Mouse (Mus musculus) lung, embryonic 14.5 days (tissue): Measurements from ENCODE around the gene Sox5. TPM values are rescaled to one million over a fixed set of nuclear protein-coding genes. Genes with fewer than 3 reads are reported as not detected.

Experiments
- ATAC-seq: fragments of 200-750 bp; cut with Nextera tagmentation; 2 replicates; pipeline ENCODE4 v1.8.0; 2017; ENCODE audit warnings: mild to moderate bottlenecking, moderate TSS enrichment, moderate library complexity; ENCODE audit not compliant: insufficient read depth
- DNase-seq: peaks from one replicate; pipeline ENCODE4 v3.0.0-alpha.2; 2015
- H3K27ac ChIP-seq: fragments of 300-500 bp; sonication (generic); 2 replicates; pipeline ENCODE4 v1.5.1; 2014; ENCODE audit warnings: low read depth, mild to moderate bottlenecking, moderate library complexity
- H3K27me3 ChIP-seq: fragments of 300-500 bp; sonication (generic); 2 replicates; pipeline ENCODE4 v1.6.1; 2014; ENCODE audit warnings: low read length, control low read depth; ENCODE audit not compliant: insufficient read depth
- H3K36me3 ChIP-seq: fragments of 300-500 bp; sonication (generic); 2 replicates; pipeline ENCODE4 v1.6.1; 2014; ENCODE audit warnings: control low read depth; ENCODE audit not compliant: insufficient read depth
- H3K4me1 ChIP-seq: fragments of 300-500 bp; sonication (generic); 2 replicates; pipeline ENCODE4 v1.6.1; 2014; ENCODE audit warnings: antibody characterized with exemption, control low read depth; ENCODE audit not compliant: insufficient read depth
- H3K4me2 ChIP-seq: fragments of 300-500 bp; sonication (generic); 2 replicates; pipeline ENCODE4 v1.6.1; 2014; ENCODE audit warnings: mild to moderate bottlenecking
- H3K4me3 ChIP-seq: fragments of 300-500 bp; sonication (generic); 2 replicates; pipeline ENCODE4 v1.5.1; 2014; ENCODE audit warnings: low read depth, low read length
- H3K9ac ChIP-seq: fragments of 300-500 bp; sonication (generic); 2 replicates; pipeline ENCODE4 v1.6.1; 2014
- H3K9me3 ChIP-seq: fragments of 300-500 bp; sonication (generic); 2 replicates; pipeline ENCODE4 v1.6.1; 2016; ENCODE audit warnings: low read depth, low read length, control low read depth
- CTCF ChIP-seq: IDR thresholded peaks from 2 replicates; pipeline ENCODE4 v1.5.1; 2016; ENCODE audit warnings: antibody characterized with exemption, low read depth
- WGBS: fragments of 180-500 bp; shearing (Covaris S2); extraction: QIAGEN DNeasy Blood & Tissue Kit; methylation state at CpG from one replicate; pipeline ENCODE4 v1.1.7; 2014; 5-methylcytosine and 5-hydroxymethylcytosine counted together
- polyA plus RNA-seq: library from polyadenylated mRNA; unstranded; fragments of >200 nt; fragmentation: Nextera tagmentation; extraction: Ambion mirVana; gene quantifications from 2 replicates; pipeline ENCODE4 v1.2.1, GENCODE M21; 2014

Sox5 gene
- polyA plus RNA-seq, 1 experiment from 2014 or later = 21.3 TPM

- DNase-seq (peak; percentile 50), ATAC-seq (no peak; the same call in 1 of the 2 replicates)
- 25% methylated on average over 14 of the region's 14 CpGs for WGBS
- no peaks in the 10 kb centered on the region for H3K27me3 ChIP-seq
- no peaks in the 10 kb centered on the region for H3K36me3 ChIP-seq
- H3K4me3 ChIP-seq = no peak overlapping the region
- H3K27ac ChIP-seq = no peak overlapping the region
- TF ChIP-seq CTCF = no peak
- no peaks in the 10 kb centered on the region; the same call in 1 of the 2 replicates for H3K4me1 ChIP-seq
- no peak overlapping the region for H3K9ac ChIP-seq
- H3K4me2 ChIP-seq = no peak overlapping the region
- H3K9me3 ChIP-seq = peaks cover 7% of the 10 kb centered on the region; the same call in 1 of the 2 replicates
These were observed 444.3 kb downstream of the Sox5 start for GRCm38 (mm10) chr6:144337436-144337969.

- Histone ChIP-seq H3K4me3 (no peak overlapping the region), H3K4me2 (no peak overlapping the region), H3K9ac (no peak overlapping the region), H3K9me3 (peaks cover 7% of the 10 kb centered on the region; the same call in 1 of the 2 replicates), H3K4me1 (no peaks in the 10 kb centered on the region; the same call in 1 of the 2 replicates), H3K36me3 (no peaks in the 10 kb centered on the region), H3K27me3 (no peaks in the 10 kb centered on the region), H3K27ac (no peak overlapping the region)
- no peak for ATAC-seq
- 73% methylated on average over 4 of the region's 4 CpGs for WGBS
- TF ChIP-seq CTCF = no peak
- DNase-seq = no peak
These were observed 445.0 kb downstream of the Sox5 start for GRCm38 (mm10) chr6:144336789-144337188.

- no peak overlapping the region for H3K4me3 ChIP-seq
- no peak overlapping the region for H3K9ac ChIP-seq
- no peaks in the 10 kb centered on the region for H3K27me3 ChIP-seq
- H3K4me2 ChIP-seq = no peak overlapping the region
- no peak for ATAC-seq
- no peak for TF ChIP-seq CTCF
- 0 out of 2 replicates have a peak, but pooled peaks cover 4% of the 10 kb centered on the region for H3K4me1 ChIP-seq
- DNase-seq = no peak
- no peak overlapping the region for H3K27ac ChIP-seq
- no peaks in the 10 kb centered on the region for H3K36me3 ChIP-seq
- no peaks in the 10 kb centered on the region for H3K9me3 ChIP-seq
- WGBS = 67% methylated on average over 4 of the region's 4 CpGs
These were observed 448.6 kb downstream of the Sox5 start for GRCm38 (mm10) chr6:144333146-144333545.

GRCm38 (mm10) chr6:144332027-144332426 lies 449.8 kb downstream of the Sox5 start:
- ATAC-seq (no peak), DNase-seq (no peak)
- WGBS = 88% methylated on average over 4 of the region's 4 CpGs
- Histone ChIP-seq H3K9me3 (no peaks in the 10 kb centered on the region), H3K4me2 (no peak overlapping the region), H3K4me3 (no peak overlapping the region), H3K27ac (no peak overlapping the region), H3K9ac (no peak overlapping the region), H3K4me1 (0 out of 2 replicates have a peak, but pooled peaks cover 7% of the 10 kb centered on the region), H3K27me3 (no peaks in the 10 kb centered on the region), H3K36me3 (no peaks in the 10 kb centered on the region)
- no peak for TF ChIP-seq CTCF

GRCm38 (mm10) chr6:144329311-144329930 lies 452.4 kb downstream of the Sox5 start:
- TF ChIP-seq CTCF = no peak
- Histone ChIP-seq H3K9me3 (no peaks in the 10 kb centered on the region), H3K27ac (no peak overlapping the region), H3K4me2 (no peak overlapping the region), H3K4me1 (0 out of 2 replicates have a peak, but pooled peaks cover 11% of the 10 kb centered on the region), H3K36me3 (no peaks in the 10 kb centered on the region), H3K9ac (no peak overlapping the region), H3K27me3 (no peaks in the 10 kb centered on the region), H3K4me3 (no peak overlapping the region)
- ATAC-seq (no peak), DNase-seq (no peak)
- 55% methylated on average over 2 of the region's 2 CpGs for WGBS

GRCm38 (mm10) chr6:144328779-144329178 lies 453.0 kb downstream of the Sox5 start:
- H3K4me1 ChIP-seq = 0 out of 2 replicates have a peak, but pooled peaks cover 11% of the 10 kb centered on the region
- no peaks in the 10 kb centered on the region for H3K27me3 ChIP-seq
- H3K9me3 ChIP-seq = no peaks in the 10 kb centered on the region
- 36% methylated on average over 4 of the region's 4 CpGs for WGBS
- H3K4me2 ChIP-seq = no peak overlapping the region
- H3K4me3 ChIP-seq = no peak overlapping the region
- H3K9ac ChIP-seq = no peak overlapping the region
- no peaks in the 10 kb centered on the region for H3K36me3 ChIP-seq
- peak; percentile 76 for DNase-seq
- peak; percentile 60; the same call in 1 of the 2 replicates for ATAC-seq
- no peak overlapping the region for H3K27ac ChIP-seq
- no peak for TF ChIP-seq CTCF

- H3K9ac ChIP-seq = no peak overlapping the region
- DNase-seq (no peak), ATAC-seq (no peak)
- no peak overlapping the region for H3K27ac ChIP-seq
- H3K27me3 ChIP-seq = no peaks in the 10 kb centered on the region
- H3K4me1 ChIP-seq = 0 out of 2 replicates have a peak, but pooled peaks cover 11% of the 10 kb centered on the region
- H3K9me3 ChIP-seq = no peaks in the 10 kb centered on the region
- no peak overlapping the region for H3K4me2 ChIP-seq
- WGBS = 67% methylated on average over 3 of the region's 3 CpGs
- no peaks in the 10 kb centered on the region for H3K36me3 ChIP-seq
- H3K4me3 ChIP-seq = no peak overlapping the region
- no peak for TF ChIP-seq CTCF
These were observed 455.0 kb downstream of the Sox5 start for GRCm38 (mm10) chr6:144326817-144327216.
